Mouse (Mus musculus) cerebellum, adult 9-11 months (tissue): ENCODE data around the gene Actb.

Experiments used
- DNase-seq: peaks from one replicate; pipeline ENCODE4 v3.0.0; 2022

Actb gene

DNA sequence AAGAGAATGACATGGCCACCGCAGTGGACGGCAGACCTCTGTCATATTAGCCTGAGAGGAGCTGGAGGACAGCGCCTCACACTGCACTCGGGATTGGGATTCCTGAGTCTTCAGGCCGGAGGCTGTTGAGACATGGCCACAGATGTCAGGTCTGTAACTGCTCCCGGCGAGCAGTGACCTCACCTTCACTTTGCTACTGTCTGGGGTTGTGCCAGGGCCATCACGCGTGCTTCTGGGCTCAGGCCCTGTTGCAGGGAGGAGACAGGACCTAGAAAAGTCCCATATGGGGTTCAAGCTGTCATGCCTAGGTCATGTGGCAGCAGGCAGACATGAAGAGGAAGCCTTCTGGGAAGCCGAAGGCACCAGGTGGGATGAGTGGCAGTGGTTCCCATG, 31.0 kb downstream of the Actb start:
- DNase-seq: no peak

GRCm38 (mm10) chr5:142874791-142875512, 31.6 kb downstream of the Actb start:
- no peak for DNase-seq

- DNase-seq: no peak
Observed at GRCm38 (mm10) chr5:142873718-142874117, 32.8 kb downstream of the Actb start.

DNA sequence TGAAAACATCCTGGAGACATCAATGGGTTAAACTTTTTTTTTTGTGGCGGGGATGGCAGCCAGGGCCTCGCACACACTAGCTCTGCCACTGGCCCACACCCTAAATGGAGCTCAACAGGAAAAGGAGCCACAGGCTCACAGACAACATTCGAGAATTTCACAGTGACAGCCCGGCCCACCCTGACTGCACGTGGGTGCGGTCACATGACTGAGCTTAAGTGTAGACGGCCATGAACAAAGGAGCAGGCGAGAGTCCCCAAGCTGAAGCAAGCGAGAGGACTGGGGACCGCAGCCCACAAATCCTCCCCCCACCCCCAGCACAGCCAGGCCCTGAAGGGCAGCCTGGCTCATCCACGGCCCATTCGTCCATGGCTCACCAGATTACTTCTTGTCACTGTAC, 34.8 kb downstream of the Actb start:
- no peak for DNase-seq

DNA sequence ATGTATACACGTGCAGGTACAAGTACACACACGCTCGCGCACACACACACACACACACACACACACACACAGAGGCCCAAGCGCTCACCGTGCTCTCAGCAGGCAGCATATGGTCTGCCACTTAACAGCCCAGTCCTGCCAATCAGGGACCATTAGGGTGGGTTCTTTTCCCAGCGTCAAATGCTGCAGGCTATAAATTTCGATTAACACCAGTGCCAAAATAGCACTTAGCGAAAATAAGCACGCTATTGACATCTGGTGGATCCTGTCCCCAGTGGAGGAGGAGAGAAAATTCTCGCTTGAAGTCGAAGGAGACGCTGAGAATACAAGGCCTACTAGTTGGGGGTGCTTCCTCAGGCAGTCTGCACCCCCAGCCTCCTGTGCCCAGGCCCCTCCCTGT, 37.1 kb downstream of the Actb start:
- no peak for DNase-seq

- peak; percentile 74 for DNase-seq
Observed at GRCm38 (mm10) chr5:142857763-142858229, 48.8 kb downstream of the Actb start.

DNA sequence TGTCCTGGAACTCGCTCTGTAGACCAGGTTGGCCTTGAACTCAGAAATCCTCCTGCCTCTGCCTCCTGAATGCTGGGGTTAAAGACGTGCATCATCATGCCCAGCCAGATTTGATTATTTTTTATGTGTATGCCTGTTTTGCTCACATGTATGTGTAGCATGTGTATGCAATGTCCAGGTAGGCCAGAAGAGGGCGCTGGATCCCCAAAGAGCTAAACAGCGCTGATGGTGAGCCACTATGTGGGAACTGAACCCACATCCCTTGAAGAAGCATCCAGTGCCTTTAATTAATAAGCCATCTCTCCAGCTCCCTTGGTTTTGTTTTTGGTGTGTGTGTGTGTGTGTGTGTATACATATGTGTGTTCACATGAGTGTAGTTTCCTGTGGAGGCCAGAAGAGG, 50.1 kb downstream of the Actb start:
- no peak for DNase-seq

- DNase-seq: no peak
Observed at GRCm38 (mm10) chr5:142854877-142855276, 51.7 kb downstream of the Actb start.

DNA sequence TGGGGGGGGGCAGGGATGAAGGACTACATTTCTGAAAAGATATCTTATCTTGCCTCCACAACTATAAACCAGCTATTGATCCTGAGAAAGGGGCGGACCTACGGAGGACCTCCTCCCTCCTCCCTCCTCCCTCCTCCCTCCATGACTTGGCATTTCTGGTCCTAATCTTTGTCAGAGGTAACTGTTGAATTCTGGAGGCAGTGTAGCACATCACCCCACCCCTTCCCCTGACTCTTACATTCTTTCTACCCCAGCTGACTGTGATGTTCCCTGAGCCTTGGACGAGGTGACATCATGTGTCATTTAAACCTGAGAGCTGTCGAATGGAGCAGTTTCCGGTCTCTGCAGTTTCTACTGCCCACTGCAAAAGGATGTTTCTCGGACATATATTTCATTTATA, 53.0 kb downstream of the Actb start:
- DNase-seq: no peak
